Comparison of ENCODE assay signal across 18 mouse cellular contexts in genomic region chr19:28367274-28367673, GRCm38 (mm10).
DNase-seq lines count a peak whose midpoint lies in the region; ATAC-seq and TF ChIP-seq lines count a peak whose summit lies in the region.
"Had no signal": no experiment of that assay in that cellular context is flagged by ENCODE, and none has a peak within 500 bp of the region (broad histone marks: within the 10 kb centered on the region; RNA-seq: fewer than 3 reads in every experiment).

No protein-coding gene starts in this region.

- no peak overlapping the region for H3K4me2 ChIP-seq in forebrain, embryonic 14.5 days (ENCODE audit: low read length)
- no peak overlapping the region for H3K4me2 ChIP-seq in forebrain, embryonic 16.5 days (ENCODE audit: low read length)
- H3K4me2 ChIP-seq: embryonic facial prominence, embryonic 12.5 days had no signal

- ATAC-seq in forebrain, embryonic 14.5 days, result peak; percentile 34; the same call in 1 of the 2 replicates
- ATAC-seq in forebrain, embryonic 16.5 days, result peak; percentile 74

- no peak for TF ChIP-seq CTCF in kidney, adult 2 months (conservative IDR thresholded peaks at IDR 0.05; ENCODE audit: insufficient read depth, insufficient read length, low read depth, low read length)
- TF ChIP-seq CTCF in brain, embryonic 14.5 days (IDR thresholded peaks at IDR 0.05; ENCODE audit: borderline replicate concordance, extremely low read depth, insufficient read depth, insufficient read length), result no peak

- peak; percentile 51 for DNase-seq in forebrain, embryonic 14.5 days (ENCODE audit: low spot score)
- DNase-seq in forebrain, embryonic 10.5 days (ENCODE audit: extremely low spot score, low spot score), result no peak
- DNase-seq in kidney, adult 2 months, result no peak
- DNase-seq in kidney, adult 18-20 months, result no peak
- DNase-seq in brain, embryonic 14.5 days (ENCODE audit: low read depth), result peak; percentile 55
- no peak for DNase-seq in heart, postnatal 14 days
- no peak for DNase-seq in gastrocnemius, adult 8-10 months (ENCODE audit: low spot score in 2 of 2)
- DNase-seq: adrenal gland, adult 2 months; adrenal gland, postnatal 10 days; adrenal gland, postnatal 25 days; cerebellum, adult 11-12 months; cerebellum, adult 2 months; cerebellum, adult 9-10 months; cerebellum, postnatal 10 days; cerebellum, postnatal 25 days had no signal

- WGBS in forebrain, embryonic 14.5 days, result 78% methylated on average over 6 of the region's 6 CpGs
- WGBS in forebrain, embryonic 10.5 days, result 92% methylated on average over 6 of the region's 6 CpGs
- 88% methylated on average over 6 of the region's 6 CpGs for WGBS in kidney, adult 2 months
- WGBS in forebrain, embryonic 16.5 days, result 70% methylated on average over 6 of the region's 6 CpGs

- H3K27ac ChIP-seq in forebrain, embryonic 14.5 days (ENCODE audit: low read depth, low read length), result no peak overlapping the region
- no peak overlapping the region for H3K27ac ChIP-seq in forebrain, embryonic 10.5 days
- peak overlapping the region; percentile 31; the same call in 1 of the 2 replicates for H3K27ac ChIP-seq in kidney, adult 2 months (ENCODE audit: insufficient read depth, low read depth, low read length)
- H3K27ac ChIP-seq in forebrain, embryonic 16.5 days (ENCODE audit: low read length), result no peak overlapping the region
- H3K27ac ChIP-seq: embryonic facial prominence, embryonic 10.5 days; embryonic facial prominence, embryonic 12.5 days had no signal

- no peaks in the 10 kb centered on the region for H3K36me3 ChIP-seq in forebrain, embryonic 14.5 days (ENCODE audit: control insufficient read depth, insufficient read depth, low read length)
- no peaks in the 10 kb centered on the region for H3K36me3 ChIP-seq in forebrain, embryonic 10.5 days (replicated peaks)
- H3K36me3 ChIP-seq in kidney, adult 2 months (ENCODE audit: control insufficient read depth, insufficient read depth, low read length), result no peaks in the 10 kb centered on the region
- H3K36me3 ChIP-seq in forebrain, embryonic 16.5 days (ENCODE audit: control insufficient read depth, insufficient read depth), result no peaks in the 10 kb centered on the region
- H3K36me3 ChIP-seq: embryonic facial prominence, embryonic 10.5 days; embryonic facial prominence, embryonic 12.5 days had no signal

- no peaks in the 10 kb centered on the region for H3K9me3 ChIP-seq in forebrain, embryonic 14.5 days (replicated peaks; ENCODE audit: control insufficient read depth, low read length)
- H3K9me3 ChIP-seq in forebrain, embryonic 10.5 days, result no peaks in the 10 kb centered on the region
- H3K9me3 ChIP-seq in forebrain, embryonic 16.5 days (ENCODE audit: control insufficient read depth, low read length), result no peaks in the 10 kb centered on the region
- H3K9me3 ChIP-seq: embryonic facial prominence, embryonic 10.5 days; embryonic facial prominence, embryonic 12.5 days had no signal

- no peaks in the 10 kb centered on the region for H3K27me3 ChIP-seq in forebrain, embryonic 14.5 days (replicated peaks; ENCODE audit: control insufficient read depth, insufficient read depth, low read length)
- peaks cover 36% of the 10 kb centered on the region for H3K27me3 ChIP-seq in forebrain, embryonic 10.5 days (ENCODE audit: poor library complexity, severe bottlenecking)
- no peaks in the 10 kb centered on the region for H3K27me3 ChIP-seq in kidney, adult 2 months (replicated peaks; ENCODE audit: control insufficient read depth, insufficient read depth, low read length)
- peaks cover 3% of the 10 kb centered on the region; the same call in 1 of the 2 replicates for H3K27me3 ChIP-seq in forebrain, embryonic 16.5 days (replicated peaks; ENCODE audit: control insufficient read depth, insufficient read depth, low read length)
- H3K27me3 ChIP-seq: embryonic facial prominence, embryonic 12.5 days had no signal

- intact Hi-C loops in heart, postnatal 14 days (cut with DNase I), result no loop called here

- H3K4me3 ChIP-seq in forebrain, embryonic 14.5 days (ENCODE audit: low read depth, low read length), result no peak overlapping the region
- no peak overlapping the region for H3K4me3 ChIP-seq in forebrain, embryonic 10.5 days
- H3K4me3 ChIP-seq in kidney, adult 2 months (ENCODE audit: insufficient read depth, low read depth, low read length), result no peak overlapping the region
- no peak overlapping the region for H3K4me3 ChIP-seq in forebrain, embryonic 16.5 days (replicated peaks; ENCODE audit: low read length)
- H3K4me3 ChIP-seq: embryonic facial prominence, embryonic 10.5 days; embryonic facial prominence, embryonic 12.5 days had no signal

- H3K9ac ChIP-seq in forebrain, embryonic 14.5 days (ENCODE audit: low read length), result no peak overlapping the region
- H3K9ac ChIP-seq in forebrain, embryonic 16.5 days (replicated peaks; ENCODE audit: low read depth, low read length), result no peak overlapping the region
- H3K9ac ChIP-seq: embryonic facial prominence, embryonic 12.5 days had no signal

- no peak for TF ChIP-seq POLR2A in kidney, adult 2 months (IDR thresholded peaks at IDR 0.05; ENCODE audit: low read depth, low read length)
- no peak for TF ChIP-seq POLR2A in brain, embryonic 14.5 days (IDR thresholded peaks at IDR 0.05; ENCODE audit: borderline replicate concordance, extremely low read depth, insufficient read depth, insufficient read length, poor library complexity, severe bottlenecking)

- H3K4me1 ChIP-seq in forebrain, embryonic 14.5 days (ENCODE audit: control insufficient read depth, insufficient read depth, low read length), result no peaks in the 10 kb centered on the region
- peaks cover 31% of the 10 kb centered on the region for H3K4me1 ChIP-seq in forebrain, embryonic 10.5 days
- peaks cover 9% of the 10 kb centered on the region for H3K4me1 ChIP-seq in kidney, adult 2 months (ENCODE audit: control insufficient read depth, insufficient read depth, low read length)
- peaks cover 3% of the 10 kb centered on the region; the same call in 1 of the 2 replicates for H3K4me1 ChIP-seq in forebrain, embryonic 16.5 days (replicated peaks; ENCODE audit: control insufficient read depth, insufficient read depth, low read length)
- H3K4me1 ChIP-seq: embryonic facial prominence, embryonic 12.5 days had no signal

Comparison
In these comparisons a context has a peak if more than half of its experiments do, and no peak if none do; other contexts are left out.
1. DNase-seq: peak in forebrain, embryonic 14.5 days (single experiment) and brain, embryonic 14.5 days (single experiment); none in forebrain, embryonic 10.5 days (single experiment), kidney, adult 2 months (single experiment), kidney, adult 18-20 months (single experiment), heart, postnatal 14 days (0 of 2) and gastrocnemius, adult 8-10 months (0 of 2).